Mouse (Mus musculus): ENCODE measurements around the gene Arfrp1. TPM values are rescaled to one million over a fixed set of nuclear protein-coding genes. Genes with fewer than 3 reads are reported as not detected.
A peak's percentile ranks its signal among the peaks of the same experiment; 100 is the strongest.

The Arfrp1 gene
- polyA plus RNA-seq, 2 experiments: 50.0 to 89.9 TPM

- no peaks in the 10 kb centered on the region for H3K36me3 ChIP-seq (ENCODE audit: control insufficient read depth, insufficient read depth, low read length)
- peaks cover 39% of the 10 kb centered on the region for H3K27me3 ChIP-seq (ENCODE audit: control insufficient read depth, insufficient read depth, low read length)
- no peak overlapping the region for H3K27ac ChIP-seq (replicated peaks; ENCODE audit: low read depth, low read length)
- H3K9ac ChIP-seq (ENCODE audit: low read depth, low read length, severe bottlenecking): no peak overlapping the region
- no peak for TF ChIP-seq POLR2A (IDR thresholded peaks at IDR 0.05; ENCODE audit: borderline replicate concordance, extremely low read depth, insufficient read depth, insufficient read length)
- H3K4me1 ChIP-seq (ENCODE audit: control insufficient read depth, insufficient read depth, low read length): no peaks in the 10 kb centered on the region
- H3K9me3 ChIP-seq (ENCODE audit: control insufficient read depth, low read length): no peaks in the 10 kb centered on the region
- 3% methylated on average over 34 of the region's 35 CpGs for whole genome bisulfite sequencing
- DNase-seq (ENCODE audit: low spot score) (no peak), ATAC-seq (ENCODE audit: low FRiP score, low read depth) (no peak)
- 0 out of 2 replicates have a peak overlapping the region, but pooled peaks have one; percentile 16 for H3K4me2 ChIP-seq (replicated peaks; ENCODE audit: low read depth, low read length, severe bottlenecking)
- H3K4me3 ChIP-seq (replicated peaks; ENCODE audit: low read length): peak overlapping the region; percentile 13; the same call in 1 of the 2 replicates
Observed at GRCm38 (mm10) chr2:181313344-181314079, 51.7 kb downstream of the Arfrp1 start.

- DNase-seq (ENCODE audit: low spot score) (no peak), ATAC-seq (ENCODE audit: low FRiP score, low read depth) (no peak)
- Histone ChIP-seq H3K4me1 (ENCODE audit: control insufficient read depth, insufficient read depth, low read length) (no peaks in the 10 kb centered on the region), H3K9ac (ENCODE audit: low read depth, low read length, severe bottlenecking) (no peak overlapping the region), H3K4me3 (replicated peaks; ENCODE audit: low read length) (no peak overlapping the region), H3K36me3 (ENCODE audit: control insufficient read depth, insufficient read depth, low read length) (no peaks in the 10 kb centered on the region), H3K4me2 (replicated peaks; ENCODE audit: low read depth, low read length, severe bottlenecking) (no peak overlapping the region), H3K27me3 (ENCODE audit: control insufficient read depth, insufficient read depth, low read length) (peaks cover 39% of the 10 kb centered on the region), H3K9me3 (ENCODE audit: control insufficient read depth, low read length) (no peaks in the 10 kb centered on the region), H3K27ac (replicated peaks; ENCODE audit: low read depth, low read length) (no peak overlapping the region)
- no peak for TF ChIP-seq POLR2A (IDR thresholded peaks at IDR 0.05; ENCODE audit: borderline replicate concordance, extremely low read depth, insufficient read depth, insufficient read length)
- WGBS: 15% methylated on average over 5 of the region's 5 CpGs
Observed at GRCm38 (mm10) chr2:181313006-181313343, 52.2 kb downstream of the Arfrp1 start.

GRCm38 (mm10) chr2:181312435-181312834, 52.8 kb downstream of the Arfrp1 start:
- Histone ChIP-seq H3K4me2 (replicated peaks; ENCODE audit: low read depth, low read length, severe bottlenecking) (no peak overlapping the region), H3K9me3 (ENCODE audit: control insufficient read depth, low read length) (no peaks in the 10 kb centered on the region), H3K27ac (replicated peaks; ENCODE audit: low read depth, low read length) (no peak overlapping the region), H3K27me3 (ENCODE audit: control insufficient read depth, insufficient read depth, low read length) (peaks cover 43% of the 10 kb centered on the region), H3K4me3 (replicated peaks; ENCODE audit: low read length) (no peak overlapping the region), H3K9ac (ENCODE audit: low read depth, low read length, severe bottlenecking) (no peak overlapping the region), H3K36me3 (ENCODE audit: control insufficient read depth, insufficient read depth, low read length) (no peaks in the 10 kb centered on the region), H3K4me1 (ENCODE audit: control insufficient read depth, insufficient read depth, low read length) (no peaks in the 10 kb centered on the region)
- no peak for TF ChIP-seq POLR2A (IDR thresholded peaks at IDR 0.05; ENCODE audit: borderline replicate concordance, extremely low read depth, insufficient read depth, insufficient read length)
- 80% methylated on average over 3 of the region's 3 CpGs for WGBS
- DNase-seq (ENCODE audit: low spot score) (no peak), ATAC-seq (ENCODE audit: low FRiP score, low read depth) (no peak)

Other genes starting within 250 kb of the Arfrp1 start
- 0.28 and 0.38 TPM in 2 replicates for gene Kcnq2, start 230.1 kb downstream of the Arfrp1 start, polyA plus RNA-seq (2012; rRNA removed)
- 0.14 TPM in 1 of 2 replicates, not detected in the other for gene Kcnq2, start 230.1 kb downstream of the Arfrp1 start, polyA plus RNA-seq (2014; fragmentation: Nextera tagmentation; extraction: Ambion mirVana)
- 0.10 and 0.29 TPM in 2 replicates for gene Eef1a2, start 208.4 kb downstream of the Arfrp1 start, polyA plus RNA-seq (2012; rRNA removed)
- gene Eef1a2, start 208.4 kb downstream of the Arfrp1 start, polyA plus RNA-seq (2014; fragmentation: Nextera tagmentation; extraction: Ambion mirVana): not detected in 2 replicates
- gene Ppdpf, start 178.2 kb downstream of the Arfrp1 start, polyA plus RNA-seq (2012; rRNA removed): 148 and 220 TPM in 2 replicates
- gene Ppdpf, start 178.2 kb downstream of the Arfrp1 start, polyA plus RNA-seq (2014; fragmentation: Nextera tagmentation; extraction: Ambion mirVana): 294 and 354 TPM in 2 replicates
- gene Ptk6, start 162.6 kb downstream of the Arfrp1 start, polyA plus RNA-seq (2012; rRNA removed): 0.08 and 0.10 TPM in 2 replicates
- gene Ptk6, start 162.6 kb downstream of the Arfrp1 start, polyA plus RNA-seq (2014; fragmentation: Nextera tagmentation; extraction: Ambion mirVana): 0.12 and 0.19 TPM in 2 replicates
- gene Srms, start 152.2 kb downstream of the Arfrp1 start, polyA plus RNA-seq (2012; rRNA removed): 0.05 and 0.13 TPM in 2 replicates
- gene Srms, start 152.2 kb downstream of the Arfrp1 start, polyA plus RNA-seq (2014; fragmentation: Nextera tagmentation; extraction: Ambion mirVana): 0.07 TPM in 1 of 2 replicates, not detected in the other
- gene Fndc11, start 145.4 kb downstream of the Arfrp1 start, polyA plus RNA-seq (2012; rRNA removed): 0.12 and 0.28 TPM in 2 replicates
- gene Fndc11, start 145.4 kb downstream of the Arfrp1 start, polyA plus RNA-seq (2014; fragmentation: Nextera tagmentation; extraction: Ambion mirVana): not detected in 2 replicates
- gene Helz2, start 123.4 kb downstream of the Arfrp1 start, polyA plus RNA-seq (2012; rRNA removed): 6.4 and 8.3 TPM in 2 replicates
- 1.3 and 1.5 TPM in 2 replicates for gene Helz2, start 123.4 kb downstream of the Arfrp1 start, polyA plus RNA-seq (2014; fragmentation: Nextera tagmentation; extraction: Ambion mirVana)
- gene Gmeb2, start 77.4 kb downstream of the Arfrp1 start, polyA plus RNA-seq (2012; rRNA removed): 28.6 and 38.4 TPM in 2 replicates
- gene Gmeb2, start 77.4 kb downstream of the Arfrp1 start, polyA plus RNA-seq (2014; fragmentation: Nextera tagmentation; extraction: Ambion mirVana): 17.0 and 19.1 TPM in 2 replicates
- gene Stmn3, start 50.9 kb downstream of the Arfrp1 start, polyA plus RNA-seq (2012; rRNA removed): 0.68 and 2.8 TPM in 2 replicates
- gene Stmn3, start 50.9 kb downstream of the Arfrp1 start, polyA plus RNA-seq (2014; fragmentation: Nextera tagmentation; extraction: Ambion mirVana): 0.28 and 0.29 TPM in 2 replicates
- gene Rtel1, start 45.7 kb downstream of the Arfrp1 start, polyA plus RNA-seq (2012; rRNA removed): 110 and 130 TPM in 2 replicates
- 49.0 and 53.3 TPM in 2 replicates for gene Rtel1, start 45.7 kb downstream of the Arfrp1 start, polyA plus RNA-seq (2014; fragmentation: Nextera tagmentation; extraction: Ambion mirVana)
- 57.4 and 67.9 TPM in 2 replicates for gene Zgpat, start 476 bp downstream of the Arfrp1 start, polyA plus RNA-seq (2012; rRNA removed)
- 37.3 and 47.6 TPM in 2 replicates for gene Zgpat, start 476 bp downstream of the Arfrp1 start, polyA plus RNA-seq (2014; fragmentation: Nextera tagmentation; extraction: Ambion mirVana)
- 63.3 and 84.7 TPM in 2 replicates for gene Lime1, start 14.7 kb upstream of the Arfrp1 start, polyA plus RNA-seq (2012; rRNA removed)
- 21.3 and 26.8 TPM in 2 replicates for gene Lime1, start 14.7 kb upstream of the Arfrp1 start, polyA plus RNA-seq (2014; fragmentation: Nextera tagmentation; extraction: Ambion mirVana)
- 3.8 and 4.4 TPM in 2 replicates for gene Zbtb46, start 94.0 kb upstream of the Arfrp1 start, polyA plus RNA-seq (2012; rRNA removed)
- 4.3 and 4.4 TPM in 2 replicates for gene Zbtb46, start 94.0 kb upstream of the Arfrp1 start, polyA plus RNA-seq (2014; fragmentation: Nextera tagmentation; extraction: Ambion mirVana)
- gene Abhd16b, start 127.8 kb upstream of the Arfrp1 start, polyA plus RNA-seq (2012; rRNA removed): not detected in 2 replicates
- not detected in 2 replicates for gene Abhd16b, start 127.8 kb upstream of the Arfrp1 start, polyA plus RNA-seq (2014; fragmentation: Nextera tagmentation; extraction: Ambion mirVana)
- 108 and 123 TPM in 2 replicates for gene Tpd52l2, start 131.7 kb upstream of the Arfrp1 start, polyA plus RNA-seq (2012; rRNA removed)
- gene Tpd52l2, start 131.7 kb upstream of the Arfrp1 start, polyA plus RNA-seq (2014; fragmentation: Nextera tagmentation; extraction: Ambion mirVana): 172 and 177 TPM in 2 replicates
- gene Dnajc5, start 155.1 kb upstream of the Arfrp1 start, polyA plus RNA-seq (2012; rRNA removed): 72.5 and 91.8 TPM in 2 replicates
- 75.7 and 85.5 TPM in 2 replicates for gene Dnajc5, start 155.1 kb upstream of the Arfrp1 start, polyA plus RNA-seq (2014; fragmentation: Nextera tagmentation; extraction: Ambion mirVana)
- gene Uckl1, start 219.5 kb upstream of the Arfrp1 start, polyA plus RNA-seq (2012; rRNA removed): 130 and 165 TPM in 2 replicates
- 41.2 and 46.3 TPM in 2 replicates for gene Uckl1, start 219.5 kb upstream of the Arfrp1 start, polyA plus RNA-seq (2014; fragmentation: Nextera tagmentation; extraction: Ambion mirVana)
- gene Prpf6, start 226.5 kb upstream of the Arfrp1 start, polyA plus RNA-seq (2012; rRNA removed): 29.7 and 41.6 TPM in 2 replicates
- 57.9 and 64.2 TPM in 2 replicates for gene Prpf6, start 226.5 kb upstream of the Arfrp1 start, polyA plus RNA-seq (2014; fragmentation: Nextera tagmentation; extraction: Ambion mirVana)
- 102 and 117 TPM in 2 replicates for gene Zfp512b, start 227.4 kb upstream of the Arfrp1 start, polyA plus RNA-seq (2012; rRNA removed)
- 58.8 and 59.5 TPM in 2 replicates for gene Zfp512b, start 227.4 kb upstream of the Arfrp1 start, polyA plus RNA-seq (2014; fragmentation: Nextera tagmentation; extraction: Ambion mirVana)
- 9.2 and 10.3 TPM in 2 replicates for gene Samd10, start 233.8 kb upstream of the Arfrp1 start, polyA plus RNA-seq (2012; rRNA removed)
- 10.2 TPM in 2 replicates for gene Samd10, start 233.8 kb upstream of the Arfrp1 start, polyA plus RNA-seq (2014; fragmentation: Nextera tagmentation; extraction: Ambion mirVana)